Mouse (Mus musculus) erythroid progenitor cell, adult 5-6 weeks (primary cell): ENCODE results near the gene Rars2. TPM values are rescaled to one million over a fixed set of nuclear protein-coding genes. Genes with fewer than 3 reads are reported as not detected.
"Not testable (repeated sequence)": the region's sequence is repeated elsewhere in the genome, so short reads cannot be mapped to it uniquely, and the experiment has no call there.

Experiments used
- ATAC-seq: replicated peaks from 2 replicates; pipeline ENCODE4 v1.8.0; 2016; ENCODE audit warnings: moderate number of reproducible peaks, mild to moderate bottlenecking, moderate TSS enrichment, inconsistent platforms; ENCODE audit not compliant: poor library complexity, low FRiP score, severe bottlenecking
- total RNA-seq, 2 experiments: library from RNA; stranded (forward) in 1 of 2; stranded (reverse) in 1 of 2; fragments of 150-400 nt in 1 of 2; fragments of 186-747, 209-891 nt in 1 of 2; gene quantifications; 2 replicates each; pipeline versions ENCODE4 v1.2.3 to v1.2.4; 2015 to 2017; ENCODE audit warnings: low replicate concordance in 2 of 2

Rars2 gene
- total RNA-seq (2015; ENCODE audit: low replicate concordance) (7.2 and 26.0 TPM in 2 replicates), total RNA-seq (2017; ENCODE audit: low replicate concordance) (10.4 and 21.5 TPM in 2 replicates)

GRCm38 (mm10) chr4:34614630-34615094, at the start of gene Rars2, which contains the start of gene Orc3:
Rars2 (plus strand) TSS chr4:34614957.
Orc3 (minus strand) TSS chr4:34614944.
- peak; percentile 99 for ATAC-seq

GRCm38 (mm10) chr4:34566226-34566625, 48.5 kb upstream of the Rars2 start:
- ATAC-seq, result no peak

- no peak for ATAC-seq
Measured at GRCm38 (mm10) chr4:34572876-34573275, 41.9 kb upstream of the Rars2 start.

- ATAC-seq, result no peak
Measured at GRCm38 (mm10) chr4:34577028-34577427, 37.7 kb upstream of the Rars2 start.

GRCm38 (mm10) chr4:34579215-34579614, 35.5 kb upstream of the Rars2 start:
- ATAC-seq, result no peak

- ATAC-seq, result not testable (repeated sequence)
Measured at GRCm38 (mm10) chr4:34581489-34581888, 33.3 kb upstream of the Rars2 start.

- ATAC-seq, result no peak
Measured at GRCm38 (mm10) chr4:34581990-34582389, 32.8 kb upstream of the Rars2 start.

- ATAC-seq, result no peak
Measured at GRCm38 (mm10) chr4:34582476-34582875, 32.3 kb upstream of the Rars2 start.

GRCm38 (mm10) chr4:34583427-34583826, 31.3 kb upstream of the Rars2 start:
- no peak for ATAC-seq

- ATAC-seq, result no peak
Measured at GRCm38 (mm10) chr4:34584871-34585607, 29.7 kb upstream of the Rars2 start.

- ATAC-seq, result no peak
Measured at GRCm38 (mm10) chr4:34603123-34603522, 11.6 kb upstream of the Rars2 start.

- ATAC-seq, result no peak
Measured at GRCm38 (mm10) chr4:34606658-34607057, 8.1 kb upstream of the Rars2 start.

- no peak for ATAC-seq
Measured at GRCm38 (mm10) chr4:34613571-34614145, 1.1 kb upstream of the Rars2 start.

- no peak for ATAC-seq
Measured at GRCm38 (mm10) chr4:34615303-34615702, 546 bp downstream of the Rars2 start.

- no peak for ATAC-seq
Measured at GRCm38 (mm10) chr4:34616146-34616545, 1.4 kb downstream of the Rars2 start.

- ATAC-seq, result no peak
Measured at GRCm38 (mm10) chr4:34625556-34625955, 10.8 kb downstream of the Rars2 start.

GRCm38 (mm10) chr4:34626401-34626800, 11.6 kb downstream of the Rars2 start:
- ATAC-seq, result no peak

GRCm38 (mm10) chr4:34629956-34630355, 15.2 kb downstream of the Rars2 start:
- no peak for ATAC-seq

GRCm38 (mm10) chr4:34634129-34634528, 19.4 kb downstream of the Rars2 start:
- ATAC-seq, result no peak

- ATAC-seq, result no peak
Measured at GRCm38 (mm10) chr4:34636036-34636435, 21.3 kb downstream of the Rars2 start.

GRCm38 (mm10) chr4:34637386-34637785, 22.6 kb downstream of the Rars2 start:
- no peak for ATAC-seq
